10 mouse cellular contexts compared by ENCODE assay signal in genomic region chr6:50618273-50618672, GRCm38 (mm10). TPM values are rescaled to one million over a fixed set of nuclear protein-coding genes. Genes with fewer than 3 reads are reported as not detected.
"Had no signal": no experiment of that assay in that cellular context is flagged by ENCODE, and none has a peak within 500 bp of the region (broad histone marks: within the 10 kb centered on the region; RNA-seq: fewer than 3 reads in every experiment).

No protein-coding gene starts in this region.

RNA-seq across cellular contexts. Expression of gene Npvf, which starts 36.0 kb away (rescaled TPM):
- total RNA-seq: layer of hippocampus, postnatal 36 days; left cerebral cortex, adult 8-10 months; left cerebral cortex, postnatal 25 days had no signal
- polyA plus RNA-seq: kidney, adult 2 months; limb, embryonic 11.5 days; limb, embryonic 15.5 days; liver, embryonic 12.5 days; midbrain, embryonic 13.5 days; myocyte; neural tube, embryonic 11.5 days had no signal
